Mouse (Mus musculus): ENCODE measurements at regions not wholly inside any gene's neighbourhood (a gene's known extent, or its start where the extent isn't known, plus 50 kb on each side); places are given as distances from the start of the nearest gene placed in this dataset.

- H3K27ac ChIP-seq (ENCODE audit: low read depth, low read length), result no peak overlapping the region
- H3K4me1 ChIP-seq (replicated peaks; ENCODE audit: control insufficient read depth, insufficient read depth, low read length), result no peaks in the 10 kb centered on the region
- H3K9ac ChIP-seq (ENCODE audit: low read depth, low read length), result no peak overlapping the region
- no peaks in the 10 kb centered on the region for H3K36me3 ChIP-seq (ENCODE audit: control insufficient read depth, insufficient read depth)
- no peaks in the 10 kb centered on the region for H3K27me3 ChIP-seq (replicated peaks; ENCODE audit: control insufficient read depth, insufficient read depth, low read length)
- no peak for TF ChIP-seq CTCF (IDR thresholded peaks at IDR 0.05; ENCODE audit: low read depth)
- ATAC-seq, result no peak
- no peak overlapping the region for H3K4me2 ChIP-seq (replicated peaks; ENCODE audit: low read depth)
- H3K4me3 ChIP-seq (ENCODE audit: low read depth, low read length), result no peak overlapping the region
- WGBS, result 40% methylated on average over 1 of the region's 1 CpGs
- H3K9me3 ChIP-seq (ENCODE audit: control insufficient read depth), result no peaks in the 10 kb centered on the region
These were observed 641.1 kb upstream of the Arid1b start for GRCm38 (mm10) chr17:4353018-4353417.

- Histone ChIP-seq H3K4me1 (replicated peaks; ENCODE audit: control insufficient read depth, insufficient read depth, low read length) (no peaks in the 10 kb centered on the region), H3K9ac (ENCODE audit: low read depth, low read length) (no peak overlapping the region), H3K27ac (ENCODE audit: low read depth, low read length) (no peak overlapping the region), H3K4me3 (ENCODE audit: low read depth, low read length) (no peak overlapping the region), H3K36me3 (ENCODE audit: control insufficient read depth, insufficient read depth) (no peaks in the 10 kb centered on the region), H3K27me3 (replicated peaks; ENCODE audit: control insufficient read depth, insufficient read depth, low read length) (no peaks in the 10 kb centered on the region), H3K4me2 (replicated peaks; ENCODE audit: low read depth) (no peak overlapping the region), H3K9me3 (ENCODE audit: control insufficient read depth) (no peaks in the 10 kb centered on the region)
- TF ChIP-seq CTCF (IDR thresholded peaks at IDR 0.05; ENCODE audit: low read depth), result no peak
- ATAC-seq, result no peak
- WGBS, result 89% methylated on average over 5 of the region's 5 CpGs
These were observed 638.5 kb upstream of the Arid1b start for GRCm38 (mm10) chr17:4355506-4356218.

DNA sequence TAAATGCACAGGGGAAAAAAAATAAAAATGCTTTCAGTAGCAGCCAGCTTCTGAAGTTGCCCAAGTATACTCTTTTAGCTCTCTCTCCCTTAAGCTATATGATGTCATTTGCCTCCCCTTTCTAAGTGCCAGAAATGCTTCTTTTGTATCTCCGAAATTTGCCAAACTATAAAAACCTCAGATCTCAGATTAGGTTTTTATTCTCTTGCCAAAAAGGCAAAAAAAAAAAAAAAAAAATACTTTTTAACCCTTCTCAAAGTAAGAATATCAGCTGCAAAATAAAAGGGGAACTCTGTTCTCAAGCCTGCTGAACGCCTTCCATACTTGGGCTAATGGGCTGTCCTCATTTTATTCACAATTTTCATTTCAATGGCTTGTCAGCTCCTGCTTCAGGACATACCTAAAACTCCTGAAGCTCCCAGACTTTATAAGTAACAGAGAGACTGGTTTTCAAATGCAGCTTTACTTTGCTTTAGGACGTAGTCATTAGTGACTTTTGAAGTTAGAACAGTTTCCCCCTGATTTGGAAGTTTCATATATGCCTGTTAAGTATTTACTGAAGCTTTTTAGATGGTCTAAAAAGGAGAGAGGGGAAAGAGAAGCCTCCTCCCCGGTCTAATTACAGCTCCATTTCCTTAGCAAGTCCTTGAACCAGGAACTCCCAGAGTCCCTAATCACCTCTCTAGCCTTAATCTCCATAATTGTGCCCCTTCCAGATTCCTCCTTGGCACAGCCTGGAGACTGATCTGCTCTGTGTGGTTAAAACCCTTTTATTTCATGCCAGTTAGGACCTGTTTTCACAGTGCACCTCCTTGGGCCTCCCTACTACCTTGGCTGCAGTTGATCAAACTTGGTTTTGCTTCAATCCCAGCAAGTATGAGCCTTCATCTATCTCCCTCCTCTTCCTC lies 633.5 kb upstream of the Arid1b start:
- H3K9ac ChIP-seq (ENCODE audit: low read depth, low read length), result no peak overlapping the region
- no peak overlapping the region for H3K4me2 ChIP-seq (replicated peaks; ENCODE audit: low read depth)
- no peaks in the 10 kb centered on the region for H3K9me3 ChIP-seq (ENCODE audit: control insufficient read depth)
- H3K4me1 ChIP-seq (replicated peaks; ENCODE audit: control insufficient read depth, insufficient read depth, low read length), result no peaks in the 10 kb centered on the region
- 70% methylated on average over 4 of the region's 4 CpGs for WGBS
- no peak overlapping the region for H3K27ac ChIP-seq (ENCODE audit: low read depth, low read length)
- H3K27me3 ChIP-seq (replicated peaks; ENCODE audit: control insufficient read depth, insufficient read depth, low read length), result no peaks in the 10 kb centered on the region
- no peaks in the 10 kb centered on the region for H3K36me3 ChIP-seq (ENCODE audit: control insufficient read depth, insufficient read depth)
- ATAC-seq, result no peak
- H3K4me3 ChIP-seq (ENCODE audit: low read depth, low read length), result no peak overlapping the region
- TF ChIP-seq CTCF (IDR thresholded peaks at IDR 0.05; ENCODE audit: low read depth), result no peak

DNA sequence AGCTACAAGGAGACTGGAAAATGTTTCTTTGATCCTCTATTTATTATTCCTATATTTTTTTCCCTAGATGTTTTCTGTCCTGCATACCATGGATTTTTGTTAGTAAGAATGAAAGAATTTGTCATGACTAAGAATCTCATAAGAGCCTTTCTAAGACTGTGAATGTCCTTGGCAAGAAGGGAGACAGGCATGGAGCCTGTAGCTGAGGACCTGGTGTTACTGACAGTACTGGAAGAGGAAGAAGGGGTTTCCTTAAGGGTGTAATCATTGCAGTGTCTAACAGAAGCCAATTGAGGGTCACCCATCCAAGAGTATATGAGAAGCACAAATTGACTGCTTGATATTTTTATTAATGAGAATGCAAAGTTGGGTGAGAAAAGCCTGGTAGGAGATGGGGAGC lies 628.3 kb upstream of the Arid1b start:
- Histone ChIP-seq H3K4me2 (replicated peaks; ENCODE audit: low read depth) (no peak overlapping the region), H3K27me3 (replicated peaks; ENCODE audit: control insufficient read depth, insufficient read depth, low read length) (no peaks in the 10 kb centered on the region), H3K27ac (ENCODE audit: low read depth, low read length) (no peak overlapping the region), H3K4me1 (replicated peaks; ENCODE audit: control insufficient read depth, insufficient read depth, low read length) (no peaks in the 10 kb centered on the region), H3K4me3 (ENCODE audit: low read depth, low read length) (no peak overlapping the region), H3K9me3 (ENCODE audit: control insufficient read depth) (no peaks in the 10 kb centered on the region), H3K9ac (ENCODE audit: low read depth, low read length) (no peak overlapping the region), H3K36me3 (ENCODE audit: control insufficient read depth, insufficient read depth) (no peaks in the 10 kb centered on the region)
- ATAC-seq, result no peak
- TF ChIP-seq CTCF (IDR thresholded peaks at IDR 0.05; ENCODE audit: low read depth), result no peak

DNA sequence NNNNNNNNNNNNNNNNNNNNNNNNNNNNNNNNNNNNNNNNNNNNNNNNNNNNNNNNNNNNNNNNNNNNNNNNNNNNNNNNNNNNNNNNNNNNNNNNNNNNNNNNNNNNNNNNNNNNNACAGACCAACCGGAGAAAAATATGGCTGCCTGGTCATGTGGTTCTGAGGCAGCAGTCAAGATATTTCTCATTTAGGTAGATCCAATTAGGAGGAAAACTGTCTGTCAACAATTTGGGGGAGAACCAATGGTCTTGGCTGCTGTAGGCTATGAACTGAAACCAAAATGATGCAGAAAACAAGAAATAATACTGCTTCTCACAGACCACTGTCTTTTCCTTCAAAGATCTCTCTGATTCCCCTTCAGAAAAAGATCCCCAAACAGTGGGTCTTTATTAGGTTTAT lies 613.7 kb upstream of the Arid1b start:
- Histone ChIP-seq H3K4me3 (ENCODE audit: low read depth, low read length) (no peak overlapping the region), H3K27me3 (replicated peaks; ENCODE audit: control insufficient read depth, insufficient read depth, low read length) (no peaks in the 10 kb centered on the region), H3K27ac (ENCODE audit: low read depth, low read length) (no peak overlapping the region), H3K9me3 (ENCODE audit: control insufficient read depth) (no peaks in the 10 kb centered on the region), H3K36me3 (ENCODE audit: control insufficient read depth, insufficient read depth) (no peaks in the 10 kb centered on the region), H3K4me1 (replicated peaks; ENCODE audit: control insufficient read depth, insufficient read depth, low read length) (no peaks in the 10 kb centered on the region; the same call in 1 of the 2 replicates), H3K4me2 (replicated peaks; ENCODE audit: low read depth) (no peak overlapping the region), H3K9ac (ENCODE audit: low read depth, low read length) (no peak overlapping the region)
- whole genome bisulfite sequencing, result 93% methylated on average over 1 of the region's 1 CpGs
- no peak for TF ChIP-seq CTCF (IDR thresholded peaks at IDR 0.05; ENCODE audit: low read depth)
- no peak for ATAC-seq

DNA sequence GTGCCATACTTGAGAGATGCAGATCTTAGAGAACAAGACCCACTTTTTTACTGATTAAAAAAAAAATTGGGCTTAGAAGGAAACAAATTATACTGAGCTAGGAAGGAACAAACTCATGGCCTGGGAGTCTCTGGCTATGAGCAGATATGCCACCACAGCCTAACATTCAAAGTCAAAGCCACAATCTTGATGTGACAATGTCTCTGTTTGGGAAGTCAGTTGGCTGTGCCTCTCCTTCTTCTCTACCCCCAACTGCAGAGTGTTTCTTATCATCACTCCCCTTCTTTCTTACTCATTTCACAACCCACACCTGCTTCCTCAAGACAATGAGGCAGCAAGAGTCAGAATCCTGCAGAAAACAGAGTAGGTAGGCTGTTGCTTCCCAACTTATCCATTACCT lies 613.3 kb upstream of the Arid1b start:
- H3K4me1 ChIP-seq (replicated peaks; ENCODE audit: control insufficient read depth, insufficient read depth, low read length), result no peaks in the 10 kb centered on the region; the same call in 1 of the 2 replicates
- H3K4me3 ChIP-seq (ENCODE audit: low read depth, low read length), result no peak overlapping the region
- no peaks in the 10 kb centered on the region for H3K36me3 ChIP-seq (ENCODE audit: control insufficient read depth, insufficient read depth)
- H3K4me2 ChIP-seq (replicated peaks; ENCODE audit: low read depth), result no peak overlapping the region
- H3K9me3 ChIP-seq (ENCODE audit: control insufficient read depth), result no peaks in the 10 kb centered on the region
- H3K27ac ChIP-seq (ENCODE audit: low read depth, low read length), result no peak overlapping the region
- H3K27me3 ChIP-seq (replicated peaks; ENCODE audit: control insufficient read depth, insufficient read depth, low read length), result no peaks in the 10 kb centered on the region
- TF ChIP-seq CTCF (IDR thresholded peaks at IDR 0.05; ENCODE audit: low read depth), result no peak
- ATAC-seq, result no peak
- H3K9ac ChIP-seq (ENCODE audit: low read depth, low read length), result no peak overlapping the region
